In genomic region chr9:98146901-98147300, GRCm38 (mm10) we compare ENCODE assay signal across 17 mouse cellular contexts.
"Had no signal": no experiment of that assay in that cellular context is flagged by ENCODE, and none has a peak within 500 bp of the region (broad histone marks: within the 10 kb centered on the region; RNA-seq: fewer than 3 reads in every experiment).

No protein-coding gene starts in this region.

- H3K9ac ChIP-seq: liver, embryonic 15.5 days; liver, postnatal 0 days; midbrain, embryonic 13.5 days; midbrain, embryonic 15.5 days; neural tube, embryonic 12.5 days had no signal

- H3K27ac ChIP-seq: liver, embryonic 15.5 days; macrophage; midbrain, embryonic 13.5 days; midbrain, embryonic 15.5 days; neural tube, embryonic 12.5 days had no signal

- DNase-seq: liver, postnatal 0 days; lung, adult 2 months; lung, postnatal 14 days; lung, postnatal 36 days; right cerebral cortex, postnatal 14 days; right cerebral cortex, postnatal 4 days; spleen, adult 18-20 months; thymus, adult 18-20 months; thymus, postnatal 14 days; thymus, postnatal 36 days had no signal

- H3K36me3 ChIP-seq: liver, embryonic 15.5 days; midbrain, embryonic 13.5 days; midbrain, embryonic 15.5 days; neural tube, embryonic 12.5 days had no signal

- H3K27me3 ChIP-seq: liver, embryonic 15.5 days; megakaryocyte, embryonic 14.5 days; midbrain, embryonic 13.5 days; midbrain, embryonic 15.5 days; neural tube, embryonic 12.5 days had no signal

- H3K4me1 ChIP-seq: liver, embryonic 15.5 days; megakaryocyte, embryonic 14.5 days; midbrain, embryonic 13.5 days; midbrain, embryonic 15.5 days; neural tube, embryonic 12.5 days had no signal

- H3K9me3 ChIP-seq: liver, embryonic 15.5 days; megakaryocyte, embryonic 14.5 days; midbrain, embryonic 13.5 days; midbrain, embryonic 15.5 days; neural tube, embryonic 12.5 days had no signal

- ATAC-seq: liver, postnatal 0 days; midbrain, embryonic 13.5 days; midbrain, embryonic 15.5 days had no signal

- H3K4me3 ChIP-seq: liver, embryonic 15.5 days; megakaryocyte, embryonic 14.5 days; midbrain, embryonic 13.5 days; midbrain, embryonic 15.5 days; neural tube, embryonic 12.5 days had no signal

- H3K4me2 ChIP-seq: liver, embryonic 15.5 days; midbrain, embryonic 11.5 days; midbrain, embryonic 13.5 days; midbrain, embryonic 15.5 days; neural tube, embryonic 12.5 days had no signal
